Mouse (Mus musculus) stomach, postnatal 0 days (tissue): ENCODE measurements around the gene Clec9a. TPM values are rescaled to one million over a fixed set of nuclear protein-coding genes. Genes with fewer than 3 reads are reported as not detected.
A peak's percentile ranks its signal among the peaks of the same experiment; 100 is the strongest.

Source experiments
- ATAC-seq: fragments of 200-750 bp; cut with Nextera tagmentation; 2 replicates; pipeline ENCODE4 v1.8.0; 2017; ENCODE audit not compliant: low FRiP score, low TSS enrichment
- DNase-seq: peaks from one replicate; pipeline ENCODE4 v3.0.0-alpha.2; 2016; ENCODE audit warnings: low spot score
- H3K27ac ChIP-seq: fragments of 300-500 bp; sonication (generic); replicated peaks from 2 replicates; pipeline ENCODE4 v1.5.1; 2014; ENCODE audit warnings: mild to moderate bottlenecking, control low read depth
- H3K27me3 ChIP-seq: fragments of 300-500 bp; sonication (generic); 2 replicates; pipeline ENCODE4 v1.6.1; 2014; ENCODE audit warnings: low read length; ENCODE audit not compliant: control insufficient read depth, insufficient read depth
- H3K36me3 ChIP-seq: fragments of 300-500 bp; sonication (generic); 2 replicates; pipeline ENCODE4 v1.6.1; 2014; ENCODE audit warnings: low read length, mixed read lengths; ENCODE audit not compliant: control insufficient read depth, insufficient read depth
- H3K4me1 ChIP-seq: fragments of 300-500 bp; sonication (generic); replicated peaks from 2 replicates; pipeline ENCODE4 v1.6.1; 2014; ENCODE audit warnings: antibody characterized with exemption; ENCODE audit not compliant: control insufficient read depth, insufficient read depth
- H3K4me2 ChIP-seq: fragments of 300-500 bp; sonication (generic); replicated peaks from 2 replicates; pipeline ENCODE4 v1.6.1; 2014; ENCODE audit warnings: low read depth, mild to moderate bottlenecking, control low read depth, moderate library complexity
- H3K4me3 ChIP-seq: fragments of 300-500 bp; sonication (generic); 2 replicates; pipeline ENCODE4 v1.5.1; 2014; ENCODE audit warnings: low read depth, low read length, control low read depth
- H3K9ac ChIP-seq: fragments of 300-500 bp; sonication (generic); 2 replicates; pipeline ENCODE4 v1.6.1; 2014; ENCODE audit warnings: mild to moderate bottlenecking, low read length, control low read depth, mixed read lengths
- H3K9me3 ChIP-seq: fragments of 300-500 bp; sonication (generic); 2 replicates; pipeline ENCODE4 v1.6.1; 2016; ENCODE audit warnings: low read length; ENCODE audit not compliant: control insufficient read depth
- CTCF ChIP-seq: IDR thresholded peaks from 2 replicates; pipeline ENCODE4 v1.5.1; 2016; ENCODE audit warnings: antibody characterized with exemption, low read depth, mild to moderate bottlenecking, moderate library complexity
- EP300 ChIP-seq: optimal IDR thresholded peaks from 2 replicates; pipeline ENCODE3; 2016; ENCODE audit warnings: antibody characterized with exemption
- WGBS: fragments of 180-500 bp; shearing (Covaris S2); extraction: QIAGEN DNeasy Blood & Tissue Kit; methylation state at CpG from one replicate; pipeline ENCODE4 v1.1.7; 2014; 5-methylcytosine and 5-hydroxymethylcytosine counted together
- polyA plus RNA-seq: library from polyadenylated mRNA; unstranded; fragments of >200 nt; fragmentation: Nextera tagmentation; extraction: Ambion mirVana; gene quantifications from 2 replicates; pipeline ENCODE4 v1.2.1, GENCODE M21; 2015

Gene Clec9a
- polyA plus RNA-seq: 0.05 and 0.08 TPM in 2 replicates

DNA sequence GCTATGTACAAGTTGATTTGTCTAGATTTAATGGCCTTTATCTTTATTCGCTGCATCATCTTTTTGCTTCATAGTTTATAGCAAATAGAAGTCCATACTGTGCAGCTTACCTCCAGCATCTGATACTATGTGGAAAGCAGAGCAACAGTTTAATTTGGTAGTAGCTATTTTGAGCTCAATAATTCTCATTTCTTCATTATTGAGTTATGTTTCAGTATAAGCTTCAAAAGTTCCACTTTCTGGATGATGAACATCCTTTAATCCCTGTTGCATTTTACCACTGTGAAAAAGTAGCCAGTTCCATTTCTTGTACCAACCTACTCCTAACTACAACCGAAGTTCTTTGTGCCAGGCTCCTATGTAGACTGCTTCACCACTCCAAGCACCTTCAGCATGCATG lies at the start of gene Clec9a:
Gene Clec9a, plus strand, starts transcription at position 301 of the 400 bp plus-strand sequence.
- no peak within 1 kb of the TSS for H3K9ac ChIP-seq
- no peak within 1 kb of the TSS for H3K4me2 ChIP-seq
- H3K4me3 ChIP-seq: no peak within 1 kb of the TSS
- H3K9me3 ChIP-seq: no peaks in the 10 kb centered on the region
- 90% methylated on average over 2 of the region's 2 CpGs for WGBS
- no peaks in the 10 kb centered on the region for H3K36me3 ChIP-seq
- no peak for TF ChIP-seq CTCF
- TF ChIP-seq EP300: no peak
- no peaks in the 10 kb centered on the region for H3K4me1 ChIP-seq
- no peak for DNase-seq
- no peak within 1 kb of the TSS for H3K27ac ChIP-seq
- H3K27me3 ChIP-seq: no peaks in the 10 kb centered on the region
- ATAC-seq: no peak

DNA sequence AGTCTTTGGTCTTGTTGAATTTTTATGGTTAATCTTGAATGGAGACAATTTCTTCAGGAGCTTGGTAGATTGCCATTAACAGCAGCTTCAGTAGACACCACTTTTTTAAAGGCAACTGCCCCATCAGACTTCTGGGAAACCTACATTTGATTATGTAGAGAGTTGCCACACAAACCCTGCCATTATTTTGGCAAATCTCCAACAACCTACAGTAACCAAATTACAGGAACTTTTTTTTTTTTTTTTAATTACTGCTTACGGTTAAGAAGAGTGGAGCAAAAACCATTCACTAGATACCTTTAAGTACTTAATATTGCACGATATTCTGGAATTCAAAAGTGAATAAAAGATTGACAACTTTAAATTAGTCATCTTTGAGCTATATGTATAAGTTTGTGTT lies 49.1 kb upstream of the Clec9a start:
- no peak overlapping the region for H3K27ac ChIP-seq
- TF ChIP-seq EP300 (no peak), CTCF (no peak)
- WGBS: 87% methylated on average over 2 of the region's 2 CpGs
- no peaks in the 10 kb centered on the region for H3K36me3 ChIP-seq
- no peak for DNase-seq
- no peaks in the 10 kb centered on the region for H3K27me3 ChIP-seq
- H3K9ac ChIP-seq: no peak overlapping the region
- no peak overlapping the region for H3K4me2 ChIP-seq
- ATAC-seq: no peak
- no peaks in the 10 kb centered on the region for H3K4me1 ChIP-seq
- H3K4me3 ChIP-seq: no peak overlapping the region
- H3K9me3 ChIP-seq: no peaks in the 10 kb centered on the region

DNA sequence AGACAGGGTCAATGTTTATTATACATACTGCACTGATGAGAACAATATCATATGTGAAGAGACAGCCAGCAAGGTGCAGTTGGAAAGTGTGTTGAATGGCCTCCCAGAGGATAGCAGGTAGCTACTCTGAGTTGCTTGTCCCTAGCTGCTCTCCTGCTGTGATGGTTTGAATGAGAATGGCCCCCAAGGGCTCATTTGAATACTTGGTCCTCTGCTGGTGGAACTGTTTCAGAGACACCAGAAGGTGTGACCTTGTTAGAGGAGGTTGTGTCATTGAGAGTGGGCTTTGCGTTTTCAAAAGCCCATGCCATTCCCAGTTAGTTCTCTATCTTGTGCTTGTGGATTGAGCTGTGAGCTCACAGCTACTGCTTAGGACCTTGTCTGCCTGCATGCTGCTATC lies 44.7 kb upstream of the Clec9a start:
- Histone ChIP-seq H3K9me3 (no peaks in the 10 kb centered on the region), H3K27ac (no peak overlapping the region), H3K36me3 (no peaks in the 10 kb centered on the region), H3K9ac (no peak overlapping the region), H3K4me3 (no peak overlapping the region), H3K4me1 (no peaks in the 10 kb centered on the region), H3K27me3 (no peaks in the 10 kb centered on the region), H3K4me2 (no peak overlapping the region)
- DNase-seq: no peak
- ATAC-seq: no peak
- TF ChIP-seq CTCF (no peak), EP300 (no peak)
- 37% methylated on average over 1 of the region's 1 CpGs for WGBS

DNA sequence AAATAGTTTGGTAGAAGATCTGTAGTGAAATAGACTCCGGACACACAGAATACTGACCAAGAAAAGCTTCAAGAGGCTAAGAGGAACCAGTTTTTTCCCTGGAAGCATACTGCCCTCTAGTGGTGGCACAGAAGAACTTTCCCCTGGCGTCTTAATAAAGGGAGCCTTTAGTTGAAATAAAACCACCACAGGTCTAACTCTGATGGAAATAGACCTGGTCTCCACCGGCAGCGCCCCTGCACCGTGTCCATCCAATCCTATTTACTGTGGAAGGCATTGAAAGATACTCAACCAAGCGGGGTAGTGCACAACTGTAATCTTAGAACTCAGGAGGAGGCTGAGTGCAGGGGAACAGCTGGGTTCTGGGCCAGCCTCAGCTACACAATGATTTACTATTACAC lies 42.7 kb upstream of the Clec9a start:
- H3K9me3 ChIP-seq: no peaks in the 10 kb centered on the region
- peak; percentile 92 for TF ChIP-seq CTCF
- no peak for TF ChIP-seq EP300
- H3K27ac ChIP-seq: no peak overlapping the region
- ATAC-seq (peak; percentile 56; the same call in 1 of the 2 replicates), DNase-seq (peak; percentile 36)
- H3K4me1 ChIP-seq: no peaks in the 10 kb centered on the region
- H3K4me2 ChIP-seq: no peak overlapping the region
- no peak overlapping the region for H3K4me3 ChIP-seq
- 6% methylated on average over 6 of the region's 6 CpGs for WGBS
- no peaks in the 10 kb centered on the region for H3K27me3 ChIP-seq
- no peaks in the 10 kb centered on the region for H3K36me3 ChIP-seq
- H3K9ac ChIP-seq: no peak overlapping the region

DNA sequence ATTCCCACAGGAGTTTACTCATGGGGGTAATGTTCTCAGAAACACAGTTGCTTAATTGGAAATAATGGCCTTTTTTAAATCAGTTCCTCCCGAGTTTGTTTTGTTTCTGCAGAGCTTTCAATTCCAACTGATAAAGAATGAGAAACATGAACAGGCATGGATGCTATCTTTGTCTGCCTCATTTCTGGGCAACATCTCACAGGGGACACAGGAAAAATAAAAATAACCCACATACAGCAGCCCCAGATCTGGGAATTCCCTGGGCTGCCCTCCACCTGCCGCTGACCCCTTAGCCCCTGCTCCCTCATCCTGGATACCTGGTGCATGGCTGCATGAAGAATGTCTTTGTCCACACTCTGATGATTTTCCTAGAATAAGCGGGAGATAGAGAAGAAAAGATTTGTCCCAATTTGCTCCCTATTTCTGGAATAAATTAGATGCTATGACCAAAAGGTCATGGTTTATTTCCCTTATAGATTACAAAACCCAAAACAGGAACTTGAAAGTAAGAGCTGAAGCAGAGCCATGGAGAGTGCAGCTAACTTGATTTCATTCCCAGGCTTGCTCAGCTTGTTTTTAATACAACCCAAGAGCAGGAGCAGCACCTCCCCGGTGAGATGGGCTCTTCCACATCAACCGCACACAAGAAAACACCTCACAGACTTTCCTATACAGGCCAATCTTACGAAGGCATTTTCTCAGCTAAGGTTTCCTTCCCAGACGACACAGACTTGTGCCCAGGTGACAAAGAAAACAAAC lies 39.1 kb upstream of the Clec9a start:
- Histone ChIP-seq H3K9ac (no peak overlapping the region), H3K36me3 (no peaks in the 10 kb centered on the region), H3K27me3 (no peaks in the 10 kb centered on the region), H3K4me2 (no peak overlapping the region), H3K9me3 (no peaks in the 10 kb centered on the region), H3K27ac (no peak overlapping the region), H3K4me3 (no peak overlapping the region), H3K4me1 (no peaks in the 10 kb centered on the region)
- WGBS: 65% methylated on average over 7 of the region's 7 CpGs
- no peak for ATAC-seq
- no peak for TF ChIP-seq CTCF
- TF ChIP-seq EP300: no peak
- DNase-seq: no peak

DNA sequence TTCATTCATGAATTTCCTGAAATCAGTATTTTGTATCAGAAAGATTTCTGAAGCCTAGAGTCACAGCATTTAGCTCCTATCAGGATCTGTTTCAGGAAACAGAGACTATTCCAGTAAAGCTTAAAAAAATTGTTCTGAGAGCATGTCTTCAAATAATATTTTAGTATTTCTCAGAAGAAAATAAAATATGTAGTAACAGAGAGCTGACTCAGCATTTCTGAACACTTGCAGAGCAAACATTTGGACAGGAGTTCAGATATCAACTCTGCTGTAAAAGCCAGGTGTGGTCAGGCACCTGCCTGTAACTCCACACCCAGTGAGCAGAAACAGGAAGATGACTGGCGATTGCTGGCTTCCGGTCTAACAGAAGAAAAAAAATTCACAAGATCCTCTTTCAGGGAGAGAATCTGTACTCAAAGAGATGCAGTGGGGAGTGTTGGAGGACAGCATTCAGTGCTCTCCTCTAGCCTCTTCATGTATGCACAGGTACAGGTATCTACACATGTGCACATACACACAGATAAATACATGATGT lies 33.7 kb upstream of the Clec9a start:
- Histone ChIP-seq H3K4me1 (no peaks in the 10 kb centered on the region), H3K36me3 (no peaks in the 10 kb centered on the region), H3K27ac (no peak overlapping the region), H3K4me3 (no peak overlapping the region), H3K27me3 (no peaks in the 10 kb centered on the region), H3K9me3 (no peaks in the 10 kb centered on the region), H3K4me2 (no peak overlapping the region), H3K9ac (no peak overlapping the region)
- ATAC-seq: peak; percentile 82; the same call in 1 of the 2 replicates
- TF ChIP-seq EP300 (no peak), CTCF (no peak)
- DNase-seq: peak; percentile 26
- WGBS: 47% methylated on average over 2 of the region's 2 CpGs
